8 mouse cellular contexts compared by ENCODE assay signal in the genomic region with DNA sequence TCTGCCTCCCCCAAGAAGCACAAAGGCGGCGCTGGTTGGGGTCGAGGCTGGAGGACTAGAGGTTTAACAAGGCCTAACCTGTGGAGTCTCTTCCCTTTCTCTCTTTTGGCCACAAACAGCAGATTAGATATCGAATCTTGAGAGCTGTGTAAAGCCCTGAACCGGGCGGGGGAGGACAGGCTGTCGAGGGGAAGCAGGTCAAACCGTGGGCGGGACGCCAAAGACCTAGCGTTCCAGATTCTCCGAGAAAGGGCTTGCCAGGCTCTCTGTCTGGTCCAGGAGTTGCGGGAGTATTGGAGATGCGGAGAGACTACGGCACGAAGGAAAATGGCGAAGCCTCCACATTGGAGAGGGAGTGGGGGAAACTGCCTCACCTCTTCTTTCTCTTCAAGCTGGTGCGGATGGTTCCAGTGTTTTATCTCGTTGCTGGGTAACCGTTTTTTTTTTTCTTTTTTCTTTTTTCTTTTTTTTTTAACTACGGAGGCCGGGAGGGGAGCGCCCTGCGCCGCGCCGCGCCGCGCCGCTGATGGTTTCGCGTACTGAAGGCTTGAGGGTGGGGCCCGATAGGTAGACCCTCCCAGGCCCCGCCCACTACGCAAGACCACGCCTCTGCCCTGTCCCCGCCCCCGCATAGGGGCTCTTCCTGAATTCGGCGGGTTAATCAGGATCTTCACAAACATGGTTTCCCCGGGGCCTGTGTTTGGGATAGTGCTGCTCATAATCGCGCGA. TPM values are rescaled to one million over a fixed set of nuclear protein-coding genes. Genes with fewer than 3 reads are reported as not detected.
DNase-seq lines count a peak whose midpoint lies in the region; ATAC-seq and TF ChIP-seq lines count a peak whose summit lies in the region.

Spa17 (minus strand) TSS at position 541 of the 729 bp plus-strand sequence.

- under 1% methylated on average over 45 of the region's 45 CpGs for WGBS in forebrain, embryonic 15.5 days
- under 1% methylated on average over 45 of the region's 45 CpGs for WGBS in lung, adult 2 months

- in situ Hi-C loops in ES-E14 (cut with MboI; ENCODE audit: low sequenced_read_pairs in 2 of 2, unreplicated experiment in 2 of 2): loop anchor here (10.0 to 25.0 kb wide), 2 partner anchors 189 to 201 kb away; partner anchors contain the start of gene Robo4 (in 1 of the 2)

- intact Hi-C loops in heart, postnatal 25 days (cut with DNase I): loop anchor here (5.0 kb wide), 1 partner anchor 46 kb away; no protein-coding TSS in a partner anchor

- no peaks in the 10 kb centered on the region for H3K36me3 ChIP-seq in ES-E14 (ENCODE audit: control insufficient read depth, insufficient read depth, low read length, poor library complexity, severe bottlenecking)
- H3K36me3 ChIP-seq in forebrain, embryonic 15.5 days: no peaks in the 10 kb centered on the region

- H3K4me2 ChIP-seq in forebrain, embryonic 15.5 days (replicated peaks): peak within 1 kb of the TSS; percentile 85

- H3K4me1 ChIP-seq in ES-E14 (ENCODE audit: control insufficient read depth in 2 of 2, insufficient read depth in 2 of 2, low read length in 2 of 2, poor library complexity in 1 of 2): peaks cover 0 to 1% of the 10 kb centered on the region in 2 experiments; a peak in 2 of 4 replicates
- H3K4me1 ChIP-seq in forebrain, embryonic 15.5 days: peaks cover 22% of the 10 kb centered on the region
- 0 out of 2 replicates have a peak, but pooled peaks cover 2% of the 10 kb centered on the region for H3K4me1 ChIP-seq in lung, adult 2 months (ENCODE audit: control insufficient read depth, insufficient read depth, low read length)

- H3K27ac ChIP-seq in ES-E14 (ENCODE audit: insufficient read depth, low read depth, low read length, poor library complexity, severe bottlenecking): no peak within 1 kb of the TSS; the same call in 1 of the 2 replicates
- H3K27ac ChIP-seq in forebrain, embryonic 15.5 days (replicated peaks): peak within 1 kb of the TSS; percentile 91

- peak; percentile 94 for ATAC-seq in forebrain, embryonic 15.5 days (replicated peaks)
- ATAC-seq in neutrophil, adult 5-6 weeks (ENCODE audit: extremely low read depth, insufficient number of reproducible peaks, low FRiP score, poor library complexity, severe bottlenecking): peak; percentile 79

- TF ChIP-seq CTCF in lung, adult 2 months (IDR thresholded peaks at IDR 0.05; ENCODE audit: insufficient read depth, low read length): no peak

- peak; percentile 91 for DNase-seq in ES-E14 (ENCODE audit: low read depth, low spot score)
- peak; percentile 90 for DNase-seq in cerebellum, adult 11-12 months
- DNase-seq in heart, postnatal 25 days (ENCODE audit: low spot score): peak; percentile 77
- DNase-seq in layer of hippocampus, adult 18-20 months (ENCODE audit: low spot score in 2 of 2): peak; percentile 81 to 90
- DNase-seq in lung, adult 2 months: peak; percentile 84
- peak; percentile 80 to 86 for DNase-seq in thymus, adult 18-20 months

- H3K27me3 ChIP-seq in forebrain, embryonic 15.5 days: no peaks in the 10 kb centered on the region

- H3K4me3 ChIP-seq in ES-E14 (ENCODE audit: insufficient read depth in 1 of 2, low read depth in 1 of 2, low read length in 2 of 2, poor library complexity in 1 of 2, severe bottlenecking in 1 of 2): peak within 1 kb of the TSS; percentile 75 to 85
- peak within 1 kb of the TSS; percentile 81 for H3K4me3 ChIP-seq in forebrain, embryonic 15.5 days
- H3K4me3 ChIP-seq in lung, adult 2 months (replicated peaks; ENCODE audit: extremely low read depth, low read depth, low read length): peak within 1 kb of the TSS; percentile 79

- peak within 1 kb of the TSS; percentile 70 for H3K9ac ChIP-seq in ES-E14 (ENCODE audit: insufficient read depth, low read depth, low read length, poor library complexity, severe bottlenecking)
- peak within 1 kb of the TSS; percentile 89 for H3K9ac ChIP-seq in forebrain, embryonic 15.5 days (replicated peaks)

- H3K9me3 ChIP-seq in ES-E14 (ENCODE audit: control insufficient read depth, insufficient read depth, low read depth, low read length): no peaks in the 10 kb centered on the region
- H3K9me3 ChIP-seq in forebrain, embryonic 15.5 days: no peaks in the 10 kb centered on the region

- peak; percentile 28; the same call in 1 of the 2 replicates for TF ChIP-seq POLR2A in lung, adult 2 months (IDR thresholded peaks at IDR 0.05; ENCODE audit: borderline replicate concordance, extremely low read depth, low read depth, low read length)

TF ChIP-seq in ES-E14, 5 proteins besides CTCF, POLR2A, EP300 and RAD21:
- TF ChIP-seq HCFC1 (IDR thresholded peaks at IDR 0.05; ENCODE audit: borderline replicate concordance, insufficient read depth, low read length) (peak; percentile 74), ZC3H11A (IDR thresholded peaks at IDR 0.05; ENCODE audit: borderline replicate concordance, low read depth, low read length) (no peak), MAFK (IDR thresholded peaks at IDR 0.05; ENCODE audit: insufficient read depth, low read depth, low read length) (peak; percentile 29; the same call in 1 of the 2 replicates), ZNF384 (IDR thresholded peaks at IDR 0.05; ENCODE audit: low read depth, low read length) (peak; percentile 100), CHD2 (IDR thresholded peaks at IDR 0.05; ENCODE audit: low read depth, low read length) (no peak)

RNA-seq across cellular contexts. Expression of gene Spa17, which starts in this region (rescaled TPM):
- 0.95 and 2.7 TPM in 2 replicates for total RNA-seq in ES-E14 (2012; rRNA removed)
- polyA plus RNA-seq in forebrain, embryonic 15.5 days (2015; fragmentation: Nextera tagmentation; extraction: Ambion mirVana): 7.7 and 7.9 TPM in 2 replicates
- 1 to 10 TPM; 1.3 to 2.7 TPM for total RNA-seq in heart, postnatal 25 days (2021)
- 1 to 10 TPM; 1.5 to 2.8 TPM for total RNA-seq in layer of hippocampus, adult 18-20 months (2021)
- 2.6 and 3.1 TPM in 2 replicates for polyA plus RNA-seq in lung, adult 2 months (2012; rRNA removed)
- total RNA-seq in neutrophil, adult 5-6 weeks (2017): 2.2 and 2.9 TPM in 2 replicates
